Mouse (Mus musculus): ENCODE data around the gene Frem3. TPM values are rescaled to one million over a fixed set of nuclear protein-coding genes. Genes with fewer than 3 reads are reported as not detected.
A peak's percentile ranks its signal among the peaks of the same experiment; 100 is the strongest.

Gene Frem3
- total RNA-seq, 1 experiment from 2014 or later: not detected

DNA sequence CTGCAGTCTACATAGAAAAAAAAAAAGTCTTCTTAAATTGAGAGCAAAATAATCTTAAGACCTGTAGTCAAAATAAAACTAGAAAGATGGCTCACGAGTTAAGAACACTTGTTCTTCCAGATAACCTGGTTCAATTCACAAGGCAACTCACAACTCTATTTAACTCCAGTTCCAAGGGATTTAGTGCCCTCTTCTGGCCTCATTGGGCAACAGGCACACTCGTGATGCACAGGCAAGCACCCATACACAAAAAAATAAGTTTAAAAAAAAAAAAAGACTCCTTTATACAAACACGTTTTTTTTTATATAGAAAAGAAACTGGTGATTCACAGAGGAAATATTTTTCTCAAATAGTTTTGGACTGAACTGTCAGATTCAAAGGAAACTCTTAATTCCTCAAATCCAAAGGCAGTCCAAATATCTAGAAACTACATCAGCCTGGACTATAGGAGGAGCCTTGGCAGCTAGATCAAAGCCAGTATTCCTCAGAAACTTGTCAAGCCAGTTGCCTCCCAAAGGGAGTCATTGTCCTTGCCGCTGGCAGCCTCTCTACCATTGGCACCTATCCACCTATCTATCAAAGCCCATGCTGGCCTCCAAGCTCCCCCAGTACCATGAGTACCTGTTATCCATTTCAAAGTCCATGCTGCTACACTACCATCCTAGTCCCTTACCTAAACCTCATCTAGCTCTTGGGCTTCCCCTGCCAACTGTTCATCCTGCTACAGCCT is 100.0 kb downstream of the Frem3 start:
- peak; percentile 55 for DNase-seq

DNA sequence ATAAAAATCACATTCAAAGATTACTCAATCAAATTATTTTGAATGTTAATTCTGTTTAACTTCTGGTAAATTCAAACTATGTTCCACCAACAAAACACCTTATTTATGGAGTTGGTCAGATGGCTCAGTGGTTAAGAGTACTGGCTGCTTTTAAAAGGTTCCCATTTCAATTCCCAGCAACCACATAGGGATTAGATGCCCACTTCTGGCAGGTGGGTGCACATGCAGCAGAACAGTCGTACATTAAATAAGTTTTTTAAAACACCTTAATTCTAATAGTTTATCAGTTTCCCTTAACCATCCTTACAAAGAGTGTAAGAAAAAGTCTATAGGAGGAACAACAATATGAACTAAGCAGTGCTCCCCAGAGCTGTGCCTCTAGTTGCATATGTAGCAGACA is 103.6 kb downstream of the Frem3 start:
- no peak for DNase-seq

DNA sequence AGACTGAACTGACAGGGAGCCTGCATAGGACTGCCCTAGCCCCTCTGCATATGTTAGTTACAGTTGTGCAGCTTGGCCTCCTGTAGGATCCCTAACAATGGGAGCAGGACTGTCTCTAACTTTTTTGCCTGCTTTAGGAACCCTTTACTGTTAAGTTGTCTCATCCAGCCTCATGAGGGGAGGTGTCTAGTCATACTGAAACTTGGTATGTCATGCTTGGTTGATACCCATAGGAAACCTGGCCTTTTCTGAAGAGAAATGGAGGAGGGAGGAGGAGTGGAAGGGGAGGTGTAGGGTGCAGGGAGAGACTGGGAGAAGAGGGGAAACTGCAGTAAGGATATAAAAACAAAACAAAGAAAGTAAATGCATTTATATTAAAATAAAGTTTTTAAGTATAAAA is 121.4 kb downstream of the Frem3 start:
- no peak for DNase-seq

DNA sequence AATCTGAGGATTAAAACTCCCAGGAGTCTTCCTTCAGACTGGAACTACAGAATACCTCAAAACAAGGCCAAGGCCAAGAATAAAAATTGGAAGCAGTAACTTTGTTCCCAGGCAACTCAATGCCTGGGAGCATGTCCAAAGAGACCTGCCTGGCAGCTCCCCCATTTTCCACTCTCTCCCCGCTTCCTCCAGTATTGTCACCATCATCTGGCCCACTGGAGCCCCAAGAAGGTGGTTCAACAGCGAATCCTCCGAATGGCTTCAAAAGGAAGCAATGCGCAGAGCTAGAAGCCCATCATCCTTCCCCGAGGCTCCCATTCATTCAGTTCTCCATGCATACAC is 127.1 kb downstream of the Frem3 start:
- peak; percentile 39 for DNase-seq

DNA sequence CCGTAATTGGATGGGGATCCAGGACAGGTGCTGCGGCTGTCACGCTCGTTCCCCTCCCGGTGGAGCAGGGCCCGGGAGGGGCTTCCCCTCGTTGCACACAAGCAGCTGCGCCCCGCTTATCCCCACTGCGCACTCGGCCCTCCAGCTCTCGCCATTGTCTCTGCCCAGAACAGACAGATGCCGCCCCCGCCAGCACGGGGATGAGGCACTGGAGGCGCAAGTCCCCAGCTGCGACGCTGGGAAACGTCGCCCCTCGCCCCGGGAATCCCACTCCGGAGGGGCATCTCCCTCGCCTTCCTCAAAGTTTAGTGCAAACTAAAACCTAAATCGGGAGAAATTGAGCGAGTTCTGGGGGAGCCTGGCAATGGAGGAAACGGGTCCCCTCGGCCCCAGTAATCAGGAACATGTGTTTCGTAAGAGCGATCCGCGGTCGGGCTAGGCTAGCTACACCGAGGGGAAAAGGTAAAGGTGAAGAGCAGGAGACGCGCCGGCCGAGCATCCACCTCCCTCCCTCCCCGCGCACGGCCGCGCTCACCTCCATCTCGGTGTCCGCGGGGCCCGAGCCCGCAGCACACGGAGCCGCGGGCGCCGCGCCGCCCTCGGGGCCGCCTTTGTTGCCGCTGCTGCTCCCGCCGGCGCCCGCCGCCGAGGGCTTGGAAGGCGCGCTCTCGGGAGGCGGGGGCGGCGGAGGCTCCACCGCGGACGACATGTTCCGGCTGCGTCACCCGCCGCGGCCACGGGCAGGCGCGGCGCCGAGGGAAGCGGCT is 127.7 kb downstream of the Frem3 start:
- peak; percentile 64 for DNase-seq

DNA sequence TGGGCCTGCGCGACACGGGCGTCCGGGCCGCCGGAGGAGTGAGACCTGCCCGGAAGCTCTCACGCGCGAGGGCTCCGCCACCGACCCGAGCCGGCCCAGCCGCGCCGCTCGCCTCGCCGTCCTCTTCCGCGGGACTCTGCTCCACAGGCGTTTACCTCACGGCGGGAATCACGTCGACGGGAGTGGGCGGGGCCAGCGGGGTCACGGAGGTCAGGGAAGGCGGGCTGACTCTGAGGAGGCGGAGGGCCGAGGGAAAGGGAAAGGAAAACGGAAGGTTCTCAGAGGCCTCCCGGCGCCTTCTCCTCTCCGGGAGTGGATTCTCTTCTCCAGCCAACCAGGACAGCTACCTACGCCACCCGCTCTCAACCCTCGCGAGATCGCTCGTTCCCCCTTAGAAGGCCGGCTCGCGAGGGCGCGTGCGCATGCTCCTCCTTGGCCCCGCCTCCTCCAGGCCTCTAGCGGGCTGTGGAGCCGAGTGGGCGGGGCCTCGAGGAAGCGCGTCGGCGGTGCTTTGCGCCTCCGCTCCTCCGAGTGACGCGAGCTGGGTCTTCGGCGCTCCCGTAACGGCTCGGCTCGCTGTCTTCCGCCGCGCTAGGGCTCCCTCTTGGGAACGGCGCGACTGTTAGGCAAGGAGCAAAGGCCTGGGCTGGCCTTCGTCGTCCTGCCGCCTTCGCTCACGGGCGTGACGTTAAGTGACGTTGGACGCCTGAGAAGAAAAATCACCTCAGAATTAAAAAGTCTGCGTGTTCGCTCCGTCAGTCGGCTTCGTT is 128.5 kb downstream of the Frem3 start, which contains the start of gene Smarca5:
Smarca5 (minus strand) TSS at position 343 of the 770 bp plus-strand sequence.
- DNase-seq: peak; percentile 97

DNA sequence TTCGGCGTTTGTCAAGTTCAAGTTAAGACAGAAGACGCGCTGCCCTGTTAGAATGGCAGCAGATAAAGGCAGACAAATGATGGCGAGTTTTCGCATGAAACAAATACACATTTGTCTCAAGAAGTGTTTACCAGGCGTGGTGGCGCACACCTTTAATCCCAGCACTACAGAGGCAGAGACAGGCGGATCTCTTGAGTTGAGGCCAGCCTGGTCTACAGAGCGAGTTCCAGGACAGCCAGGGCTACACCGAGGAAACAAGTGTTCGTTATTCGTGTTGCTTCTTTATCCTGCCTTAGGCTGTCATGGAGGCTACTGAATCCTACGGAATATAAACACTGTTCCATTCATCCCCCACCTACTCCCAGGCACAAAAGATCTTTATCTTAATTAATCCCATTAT is 129.1 kb downstream of the Frem3 start:
- no peak for DNase-seq

Other genes starting within 250 kb of the Frem3 start
- gene Gypa, start 117.3 kb upstream of the Frem3 start, total RNA-seq (2021): 4.1 and 16.8 TPM in 2 replicates
- 69.8 and 71.7 TPM in 2 replicates for gene Smarca5, start 128.4 kb downstream of the Frem3 start, total RNA-seq (2021)